Mouse (Mus musculus) lung, postnatal 0 days (tissue): ENCODE measurements at regions not wholly inside any gene's neighbourhood (a gene's known extent, or its start where the extent isn't known, plus 50 kb on each side); places are given as distances from the start of the nearest gene placed in this dataset.

Experiments
- CTCF ChIP-seq: IDR thresholded peaks from 2 replicates; pipeline ENCODE4 v1.5.1; 2016; ENCODE audit warnings: antibody characterized with exemption, mild to moderate bottlenecking
- EP300 ChIP-seq: IDR thresholded peaks from 2 replicates; pipeline ENCODE4 v1.6.1; 2016; ENCODE audit warnings: antibody characterized with exemption, mild to moderate bottlenecking, control low read depth

- no peak for TF ChIP-seq EP300
- TF ChIP-seq CTCF, result no peak
Measured at GRCm38 (mm10) chr6:12259629-12260028, 352.0 kb downstream of the Phf14 start.
